Mouse (Mus musculus) heart, postnatal 14 days (tissue): ENCODE data around the gene Col1a2. TPM values are rescaled to one million over a fixed set of nuclear protein-coding genes. Genes with fewer than 3 reads are reported as not detected.

Source experiments
- DNase-seq, 2 experiments: peaks; one replicate each; pipeline ENCODE4 v3.0.0; 2021 to 2022
- intact Hi-C: fragments of 180-260 bp; cut with DNase I; formaldehyde crosslinking; loops from one replicate; pipeline ENCODE4 v1.15.1; 2025
- total RNA-seq, 2 experiments: library from RNA; stranded (reverse); gene quantifications; 2 replicates each; pipeline ENCODE4 v1.2.3; 2021

Col1a2 gene
- total RNA-seq, 2 experiments from 2014 or later, result 351 to 400 TPM

DNA sequence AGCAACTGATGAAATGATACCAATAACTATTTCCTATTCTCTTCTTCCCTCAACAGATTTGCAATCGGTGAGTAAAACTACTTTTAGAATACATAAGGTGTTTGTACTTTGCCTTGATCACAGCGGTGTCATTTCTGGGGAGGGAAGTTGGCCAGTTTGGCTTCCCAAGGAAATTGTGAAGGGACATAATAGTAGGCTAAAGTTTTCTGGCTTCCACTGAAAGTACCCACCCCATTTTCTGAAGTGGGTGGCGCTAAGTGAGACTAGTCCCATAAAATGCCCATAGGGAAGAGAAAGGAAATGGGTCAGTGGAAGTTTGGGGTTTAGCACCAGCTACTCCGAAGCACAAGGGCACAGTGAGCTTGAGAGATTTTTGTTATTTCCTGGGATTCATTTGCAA, 3.7 kb downstream of the Col1a2 start:
- no peak for DNase-seq
- intact Hi-C loops, result loop anchor here (5.0 kb wide), 1 partner anchor 51 kb away; no protein-coding TSS in a partner anchor

DNA sequence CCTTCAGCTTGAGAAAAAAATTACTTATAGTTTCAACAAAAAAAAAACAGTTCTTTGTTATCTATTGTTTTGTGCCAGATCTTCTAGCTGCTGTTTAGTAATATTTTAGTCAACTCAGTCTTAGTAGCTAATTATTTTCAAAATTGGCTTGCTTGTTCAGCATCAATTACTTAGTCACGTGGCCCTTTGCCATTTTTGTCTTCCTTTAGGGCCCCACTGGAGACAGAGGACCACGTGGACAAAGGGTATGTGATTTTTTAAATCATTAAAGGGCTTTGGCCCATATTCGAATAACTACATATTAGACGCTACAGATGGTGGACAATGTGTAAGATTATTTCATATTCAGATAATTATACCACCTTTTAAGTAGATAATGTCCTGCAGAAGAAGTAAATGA, 4.8 kb downstream of the Col1a2 start:
- DNase-seq, result no peak
- intact Hi-C loops, result loop anchor here (5.0 kb wide), 1 partner anchor 52 kb away; no protein-coding TSS in a partner anchor

DNA sequence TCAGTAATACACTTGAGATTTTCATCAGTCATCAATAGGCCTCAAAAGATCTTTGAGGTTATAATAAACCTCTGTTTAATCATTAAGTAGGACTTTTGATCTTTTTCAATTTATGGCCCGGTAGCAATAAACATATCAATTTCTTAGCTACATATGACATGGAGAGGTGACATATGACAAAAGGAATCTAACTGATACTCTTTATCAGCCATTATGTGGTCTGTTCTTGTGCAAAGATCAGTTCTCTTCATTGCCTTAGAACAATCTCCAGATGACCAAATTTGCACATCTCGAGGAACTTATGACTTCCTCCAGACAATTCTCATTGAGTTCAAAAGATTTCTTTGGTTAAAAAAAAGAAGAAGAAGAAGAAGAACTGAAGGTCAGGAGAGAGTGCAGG, 10.1 kb downstream of the Col1a2 start:
- intact Hi-C loops, result no loop called here
- DNase-seq, result no peak

DNA sequence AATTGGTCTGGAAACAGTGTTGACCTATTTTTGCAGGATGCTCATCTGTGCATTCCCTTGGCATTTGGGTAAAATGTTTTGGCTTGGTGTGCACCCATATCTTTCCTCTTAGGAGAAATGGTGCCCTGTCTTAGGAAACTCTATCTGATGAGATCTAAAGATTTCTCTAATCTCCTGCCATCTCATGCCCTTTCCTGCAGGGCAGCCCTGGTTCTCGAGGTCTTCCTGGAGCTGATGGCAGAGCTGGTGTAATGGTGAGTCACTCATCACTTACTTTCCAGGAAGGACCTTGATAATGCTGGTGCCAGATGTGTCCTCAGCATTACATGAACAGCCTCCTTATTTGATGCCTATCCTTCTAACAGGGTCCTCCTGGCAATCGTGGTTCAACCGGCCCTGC, 16.4 kb downstream of the Col1a2 start:
- intact Hi-C loops, result no loop called here
- DNase-seq, result no peak

DNA sequence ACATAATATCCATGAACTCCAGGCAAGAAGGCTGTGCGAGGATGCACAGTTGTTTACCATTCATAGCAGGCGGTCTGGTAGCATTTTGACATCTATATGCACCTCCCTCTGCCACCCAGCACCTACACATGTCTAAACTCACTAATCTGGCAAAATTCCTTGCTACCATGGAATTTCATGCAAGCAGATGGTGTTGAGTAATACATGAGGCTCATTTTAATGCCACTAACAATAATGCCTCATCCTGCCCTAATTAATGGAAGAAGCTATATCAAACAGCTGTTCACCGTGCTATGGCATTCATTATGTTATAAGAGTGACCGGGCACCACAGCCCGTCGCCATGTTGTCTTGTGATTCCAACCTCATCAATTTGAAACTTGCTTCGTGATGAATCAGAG, 23.8 kb downstream of the Col1a2 start:
- no peak for DNase-seq
- intact Hi-C loops, result no loop called here

DNA sequence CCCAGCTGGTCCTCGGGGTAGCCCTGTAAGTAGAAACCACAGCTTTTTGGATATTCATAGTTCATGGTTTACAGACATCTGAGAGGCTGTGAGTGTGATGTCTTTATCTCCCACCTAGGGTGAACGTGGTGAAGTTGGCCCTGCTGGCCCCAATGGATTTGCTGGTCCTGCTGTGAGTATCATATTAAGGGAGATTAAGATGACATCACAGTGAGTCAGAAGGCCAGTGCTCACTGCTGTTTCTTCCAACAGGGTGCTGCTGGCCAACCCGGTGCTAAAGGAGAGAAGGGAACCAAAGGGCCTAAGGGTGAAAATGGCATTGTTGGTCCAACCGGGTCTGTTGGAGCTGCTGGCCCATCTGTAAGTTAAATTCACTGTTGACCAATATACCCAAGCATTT, 26.4 kb downstream of the Col1a2 start:
- no peak for DNase-seq
- intact Hi-C loops, result no loop called here

DNA sequence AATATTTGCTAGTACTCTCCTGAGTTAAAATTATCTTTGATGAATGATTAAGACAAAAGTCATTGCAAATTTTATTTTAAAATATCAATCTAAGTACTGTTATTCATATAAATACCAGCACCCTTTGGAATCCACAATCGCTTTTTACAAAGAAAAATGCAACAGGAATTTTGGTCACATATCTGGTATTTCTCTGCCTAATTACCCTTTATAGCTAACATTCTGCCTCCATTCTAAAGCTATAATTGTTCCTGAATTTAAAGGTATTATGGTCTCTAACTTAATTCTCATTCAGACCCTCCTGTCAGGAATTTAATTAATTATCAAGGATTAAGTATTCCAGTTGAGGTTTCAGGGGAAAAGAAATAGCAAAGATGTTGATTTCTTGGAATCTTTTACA, 28.3 kb downstream of the Col1a2 start:
- intact Hi-C loops, result no loop called here
- DNase-seq, result no peak

DNA sequence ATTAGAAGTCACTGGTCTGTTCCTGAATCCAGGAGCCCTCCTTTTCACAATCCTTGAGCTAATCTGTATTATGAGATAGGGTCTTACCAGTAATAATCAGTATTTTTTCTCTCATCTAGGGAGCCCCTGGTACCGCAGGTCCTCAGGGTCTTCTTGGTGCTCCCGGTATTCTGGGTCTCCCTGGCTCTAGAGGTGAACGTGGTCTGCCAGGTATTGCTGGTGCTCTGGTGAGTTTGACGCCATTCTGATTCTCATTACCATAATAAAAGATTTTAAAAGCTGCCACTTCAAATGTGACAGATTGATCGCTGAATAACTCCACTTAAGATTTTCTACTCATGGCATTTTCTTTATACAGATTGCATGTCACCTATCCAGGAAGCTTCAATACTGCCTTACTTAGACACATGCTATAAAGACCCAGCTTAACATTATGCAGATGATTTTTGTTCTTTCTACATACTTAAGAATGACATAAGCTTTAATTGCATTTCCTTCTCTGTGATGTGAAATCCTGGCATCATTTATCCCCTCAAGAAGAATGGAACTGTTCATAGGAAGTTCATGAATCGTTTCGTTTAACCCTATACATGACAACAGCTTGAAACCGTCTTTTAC, 30.0 kb downstream of the Col1a2 start:
- DNase-seq, result no peak
- intact Hi-C loops, result no loop called here

DNA sequence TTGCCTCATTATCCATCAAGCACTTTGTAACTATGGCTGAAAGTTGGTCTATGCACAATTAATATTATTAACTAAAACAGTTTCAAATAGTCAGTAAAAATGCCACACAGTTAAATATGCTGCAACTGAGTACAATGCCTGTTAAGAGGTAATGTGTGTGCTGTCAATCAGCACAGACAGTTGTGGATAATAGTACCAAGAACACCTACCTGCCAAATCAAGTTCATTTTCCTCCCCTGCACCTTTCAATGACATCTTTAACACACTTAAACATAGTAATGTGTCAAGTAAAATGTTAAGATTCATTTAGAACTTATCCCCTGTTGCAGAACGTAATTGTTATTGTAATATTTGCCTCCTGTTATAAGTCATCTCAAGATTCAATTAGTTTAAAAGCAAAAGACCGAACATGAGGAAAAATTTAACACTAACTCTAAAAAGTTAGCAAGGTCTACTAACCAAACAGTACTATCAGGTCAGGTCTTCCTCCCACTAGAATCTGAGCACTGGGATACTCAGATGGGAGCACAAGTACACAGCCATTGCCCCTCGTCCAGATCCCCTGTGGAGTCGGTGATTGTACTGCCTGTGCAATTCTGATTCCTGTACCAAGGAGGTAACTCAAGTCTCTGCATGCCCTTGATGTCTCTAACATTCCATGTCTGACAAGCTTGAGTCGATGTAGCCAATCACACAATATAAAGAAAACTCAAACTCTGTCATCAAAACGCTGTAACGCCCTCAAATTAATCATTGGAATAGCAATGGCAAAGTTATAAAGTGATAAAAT, 37.5 kb downstream of the Col1a2 start:
- intact Hi-C loops, result loop anchor here (10.0 kb wide), 1 partner anchor 1037 kb away; no protein-coding TSS in a partner anchor
- DNase-seq, result no peak

DNA sequence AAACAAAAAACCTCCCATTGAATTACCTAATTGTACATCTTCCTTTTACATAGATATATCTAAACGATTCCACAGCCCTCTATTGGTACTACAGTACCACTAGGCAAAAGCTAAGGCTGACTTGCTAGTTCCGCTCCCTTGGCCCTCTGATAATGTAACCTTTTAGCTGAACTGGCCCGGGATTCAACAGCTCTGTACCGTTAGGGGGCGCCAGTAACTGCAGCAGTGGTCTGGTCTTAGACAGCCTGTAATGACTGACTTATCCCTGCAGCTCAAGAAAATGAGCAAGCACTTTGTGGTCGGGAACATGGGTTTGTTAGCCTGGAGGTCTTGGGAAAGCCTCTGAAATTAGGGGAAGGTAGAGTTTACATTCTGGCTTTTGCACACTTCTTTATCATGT, 39.9 kb downstream of the Col1a2 start:
- intact Hi-C loops, result loop anchor here (10.0 kb wide), 1 partner anchor 1040 kb away; no protein-coding TSS in a partner anchor
- DNase-seq, result peak; percentile 48 to 65

DNA sequence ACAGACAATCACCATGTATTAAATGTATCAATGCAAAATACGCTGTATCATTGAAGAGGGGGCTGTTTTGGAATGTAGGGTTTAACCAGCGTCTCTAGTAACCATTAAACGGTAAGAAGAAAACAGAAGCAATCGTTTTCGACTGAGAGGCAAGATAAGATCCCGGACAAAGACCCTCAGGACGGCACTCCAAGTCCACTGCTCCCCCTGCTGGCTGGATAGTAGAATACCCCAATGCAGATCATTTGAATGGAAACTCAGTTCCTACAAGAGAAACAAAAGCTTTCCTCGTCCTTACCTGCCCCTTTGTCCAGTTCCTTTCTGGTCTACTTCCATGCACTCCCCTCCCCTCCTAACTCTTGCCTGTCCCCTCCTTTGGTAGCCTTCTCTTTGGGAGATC, 41.1 kb downstream of the Col1a2 start:
- peak; percentile 73 to 81 for DNase-seq
- intact Hi-C loops, result loop anchor here (1.0 to 10.0 kb wide), 5 partner anchors 133 to 1041 kb away; partner anchors contain the start of gene Asb4

DNA sequence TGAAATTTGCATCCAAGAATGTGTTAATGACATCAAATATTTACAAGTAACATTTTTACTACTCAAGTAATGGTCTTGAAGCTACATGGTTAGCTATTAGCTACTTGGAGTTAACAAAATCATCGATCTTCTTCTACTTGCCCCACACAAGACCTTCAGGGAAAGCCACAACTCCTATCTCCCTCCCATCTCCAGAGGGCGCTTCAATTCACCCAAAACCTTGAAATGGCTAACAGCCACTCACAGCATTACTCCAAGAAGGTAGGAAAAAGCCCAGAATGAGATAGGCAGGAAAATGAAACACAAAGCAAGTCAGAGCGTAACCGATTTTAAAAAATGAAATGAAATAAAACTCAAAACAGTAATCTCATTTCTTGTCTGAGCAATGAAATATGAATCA, 44.3 kb downstream of the Col1a2 start:
- DNase-seq, result no peak
- intact Hi-C loops, result loop anchor here (5.0 to 10.0 kb wide), 4 partner anchors 137 to 1044 kb away; partner anchors contain the start of gene Asb4

DNA sequence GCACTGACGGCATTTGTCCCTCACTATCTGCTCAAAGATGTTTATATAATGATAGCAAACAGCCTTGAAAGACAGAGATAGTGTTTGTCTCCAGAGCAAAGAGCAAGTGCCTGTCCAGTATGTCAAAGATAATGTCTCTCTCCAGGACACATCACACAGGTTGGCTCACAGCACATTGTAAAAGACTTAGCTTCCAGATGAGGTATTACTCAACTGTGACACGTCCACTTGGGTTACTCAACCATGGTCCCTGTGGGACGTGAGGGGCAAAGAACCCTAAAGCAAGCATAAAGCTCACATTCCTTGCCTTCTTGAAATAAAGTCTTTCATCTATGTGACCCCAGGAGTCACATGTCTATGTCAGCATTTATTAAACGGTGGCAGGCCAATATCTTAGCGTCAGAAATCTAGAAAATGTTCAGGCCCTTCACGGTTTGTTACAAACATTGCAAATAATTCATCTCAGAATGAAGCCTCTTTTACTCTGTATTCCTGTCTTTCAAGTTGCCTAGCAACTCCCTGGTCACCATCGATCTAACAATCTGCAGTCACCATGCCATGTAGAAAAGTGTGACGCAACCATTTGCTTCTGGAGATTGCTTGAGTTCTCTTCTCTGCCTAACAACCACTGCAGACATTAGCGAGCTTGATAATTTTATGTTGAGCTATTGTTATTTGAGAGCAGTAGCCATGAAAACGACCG, 45.4 kb downstream of the Col1a2 start:
- no peak for DNase-seq
- intact Hi-C loops, result loop anchor here (5.0 to 10.0 kb wide), 6 partner anchors 138 to 1045 kb away; partner anchors contain the start of genes Asb4, Peg10, Ppp1r9a and Sgce

DNA sequence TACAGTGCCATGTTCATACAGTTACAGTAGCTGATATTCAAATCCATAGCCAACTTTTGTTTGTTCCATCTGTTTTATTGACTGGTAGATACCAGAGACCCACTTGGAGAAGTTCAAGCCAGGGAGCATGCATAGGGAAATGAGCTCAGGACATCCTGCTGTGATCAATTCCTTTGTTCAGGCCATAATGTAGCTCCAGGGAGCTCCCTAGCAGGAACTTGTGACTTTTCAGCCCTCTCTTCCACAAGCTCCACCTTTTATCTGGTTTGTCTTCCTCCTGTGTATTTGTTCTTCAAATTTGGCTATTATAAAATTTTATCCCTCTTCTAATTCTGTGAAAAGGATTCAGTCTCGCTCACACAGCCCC, 45.9 kb downstream of the Col1a2 start:
- intact Hi-C loops, result loop anchor here (10.0 kb wide), 2 partner anchors 194 to 354 kb away; partner anchors contain the start of genes Peg10, Ppp1r9a and Sgce
- DNase-seq, result no peak

DNA sequence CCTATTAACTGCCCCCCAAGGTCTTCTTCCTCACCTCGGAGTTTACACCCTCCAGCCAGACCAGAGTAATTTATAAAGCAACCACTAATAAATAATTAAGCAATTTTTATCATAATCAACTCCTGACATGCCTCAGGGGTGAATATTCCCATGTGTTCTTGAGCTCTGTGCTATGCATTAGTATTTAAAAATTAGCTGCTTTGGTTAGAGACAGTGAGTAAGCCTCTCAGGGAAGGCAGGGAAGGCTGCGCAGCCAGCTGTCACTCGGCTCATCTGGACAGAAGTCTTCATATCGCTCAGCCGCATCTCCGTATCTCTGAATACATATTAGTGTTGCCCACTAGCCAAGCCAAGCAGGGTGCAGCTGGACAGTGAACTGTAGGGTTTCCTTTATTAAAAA, 50.8 kb downstream of the Col1a2 start:
- intact Hi-C loops, result loop anchor here (10.0 kb wide), 2 partner anchors 189 to 349 kb away; partner anchors contain the start of genes Peg10, Ppp1r9a and Sgce
- DNase-seq, result no peak

DNA sequence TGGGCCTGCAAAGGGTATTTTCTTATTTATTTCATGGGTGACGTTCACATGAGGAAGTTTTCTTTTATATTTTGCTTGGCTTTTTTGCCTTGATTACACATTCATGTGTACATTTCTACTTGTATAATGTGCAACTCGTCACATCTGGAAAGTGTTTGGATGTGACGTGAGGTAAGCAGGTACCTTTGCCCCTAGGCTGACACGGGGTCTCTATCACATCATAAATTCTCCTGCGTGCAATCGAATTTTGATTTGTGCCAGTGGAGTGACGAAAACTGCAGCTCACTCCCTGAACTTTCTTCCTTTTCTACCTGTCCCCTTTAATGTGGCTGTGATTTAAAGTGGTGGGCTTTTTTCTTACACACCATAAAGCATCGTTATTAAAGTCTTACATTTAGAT, 52.5 kb downstream of the Col1a2 start:
- DNase-seq, result no peak
- intact Hi-C loops, result loop anchor here (10.0 kb wide), 2 partner anchors 188 to 348 kb away; partner anchors contain the start of genes Peg10, Ppp1r9a and Sgce

DNA sequence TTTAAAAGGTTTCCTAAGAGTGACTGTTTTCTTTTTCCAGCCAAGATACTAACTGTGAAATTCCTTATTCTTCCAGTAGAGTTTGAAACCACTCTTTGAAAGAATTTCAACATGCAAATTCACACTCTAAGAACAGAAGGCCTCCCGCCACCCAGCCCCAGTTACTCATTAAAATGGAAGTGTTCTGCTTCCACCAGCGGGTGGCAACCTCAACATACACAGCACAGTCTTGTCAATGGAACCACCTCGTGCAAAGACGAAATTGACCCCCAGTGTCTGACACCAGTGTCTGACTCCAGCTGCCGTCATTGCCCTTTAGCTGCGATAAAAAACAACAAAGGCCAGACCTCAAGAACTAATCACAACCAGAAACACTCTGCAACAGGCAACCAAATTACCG, 53.1 kb downstream of the Col1a2 start:
- peak; percentile 44 to 51 for DNase-seq
- intact Hi-C loops, result loop anchor here (10.0 kb wide), 2 partner anchors 187 to 347 kb away; partner anchors contain the start of genes Peg10, Ppp1r9a and Sgce

DNA sequence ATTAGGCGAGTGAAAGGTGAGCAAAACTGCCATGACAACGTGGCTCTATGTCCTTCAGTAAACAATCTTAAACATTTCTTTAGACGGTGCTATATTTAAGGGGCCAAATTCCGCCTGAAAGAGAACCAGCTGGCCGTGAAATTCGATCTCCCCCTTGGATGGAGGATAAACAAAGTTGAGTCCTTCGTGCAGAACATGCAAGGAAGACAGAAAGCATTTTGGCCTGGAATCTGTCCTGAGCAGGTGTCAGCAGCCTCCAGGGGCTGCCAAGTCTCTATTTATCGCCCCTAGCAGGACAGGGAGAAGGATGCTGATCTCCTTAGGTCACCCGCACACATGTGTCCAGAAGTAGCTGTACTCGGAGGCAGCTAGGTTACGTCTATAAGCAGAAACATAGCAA, 56.5 kb downstream of the Col1a2 start:
- intact Hi-C loops, result no loop called here
- no peak for DNase-seq

DNA sequence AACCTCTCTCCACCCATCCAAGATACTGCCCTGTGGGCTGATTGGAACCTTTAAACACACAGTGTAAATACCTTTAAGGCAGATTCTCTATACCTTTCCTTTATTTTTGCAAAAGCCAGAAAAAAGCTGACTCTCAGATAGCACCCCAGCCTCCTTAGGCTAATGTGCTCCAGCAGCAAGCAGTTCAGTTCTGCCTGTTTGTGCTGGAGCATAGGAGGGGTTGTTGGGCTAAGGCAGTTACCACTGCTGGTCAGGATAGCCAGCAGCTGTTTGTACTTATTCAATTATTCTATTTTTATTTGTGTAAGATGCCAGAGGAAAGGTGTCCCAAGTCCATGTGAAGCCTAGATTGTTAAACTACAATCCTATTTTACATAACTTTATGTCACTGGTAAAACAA, 57.0 kb downstream of the Col1a2 start:
- intact Hi-C loops, result no loop called here
- no peak for DNase-seq

DNA sequence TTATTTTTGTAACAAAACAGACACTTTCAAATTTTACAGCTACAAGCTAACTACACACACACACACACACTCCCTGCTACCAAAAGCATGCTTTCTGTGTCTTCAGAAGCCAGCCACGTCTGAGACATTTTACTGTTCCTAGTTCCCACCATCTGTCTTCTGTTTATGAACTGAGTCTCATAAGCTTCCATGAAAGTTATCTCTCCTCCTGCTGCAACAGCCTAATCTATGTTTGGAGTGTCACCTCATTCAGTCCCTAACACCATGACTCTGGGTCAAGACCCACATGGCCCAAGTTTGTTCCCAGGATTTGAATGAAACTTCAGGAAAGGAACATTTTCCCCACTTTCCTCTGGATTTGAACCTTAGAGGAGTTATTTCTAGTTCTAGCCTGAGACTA, 57.8 kb downstream of the Col1a2 start:
- no peak for DNase-seq
- intact Hi-C loops, result no loop called here

DNA sequence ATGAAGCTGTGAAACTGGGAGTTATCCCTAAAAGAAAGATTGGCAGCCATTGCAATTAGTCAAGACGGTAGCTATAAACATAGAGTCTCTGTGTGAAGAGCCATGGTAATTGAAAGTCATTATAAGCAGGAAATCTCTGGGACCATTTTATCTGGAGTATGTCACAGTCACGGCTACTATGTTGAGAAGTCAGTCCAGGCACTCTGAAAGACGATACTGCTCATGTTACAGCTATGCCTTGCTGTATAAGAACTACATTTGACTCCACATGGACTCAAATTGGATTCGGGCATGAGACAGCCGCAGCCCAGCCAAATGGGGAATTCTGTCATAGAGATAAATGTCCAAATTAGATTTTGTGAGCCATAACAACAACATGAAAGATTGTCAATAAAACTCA, 58.9 kb downstream of the Col1a2 start:
- DNase-seq, result no peak
- intact Hi-C loops, result no loop called here
